10 mouse cellular contexts compared by ENCODE assay signal in genomic region chr1:62794896-62795255, GRCm38 (mm10).
DNase-seq lines count a peak whose midpoint lies in the region; ATAC-seq and TF ChIP-seq lines count a peak whose summit lies in the region.
"Had no signal": no experiment of that assay in that cellular context is flagged by ENCODE, and none has a peak within 500 bp of the region (broad histone marks: within the 10 kb centered on the region; RNA-seq: fewer than 3 reads in every experiment).

No protein-coding gene starts in this region.

- H3K36me3 ChIP-seq in kidney, postnatal 0 days (ENCODE audit: insufficient read depth, low read length) = no peaks in the 10 kb centered on the region
- peaks cover 12% of the 10 kb centered on the region; the same call in 1 of the 2 replicates for H3K36me3 ChIP-seq in embryonic facial prominence, embryonic 14.5 days (ENCODE audit: control insufficient read depth, insufficient read depth, low read length)
- peaks cover 5% of the 10 kb centered on the region for H3K36me3 ChIP-seq in hindbrain, embryonic 13.5 days
- no peaks in the 10 kb centered on the region for H3K36me3 ChIP-seq in midbrain, embryonic 16.5 days (ENCODE audit: control insufficient read depth, insufficient read depth, low read length)
- H3K36me3 ChIP-seq: liver, embryonic 13.5 days had no signal

- no peak for TF ChIP-seq CTCF in kidney, postnatal 0 days (IDR thresholded peaks at IDR 0.05; ENCODE audit: low read depth)

- WGBS in kidney, postnatal 0 days = 59% methylated on average over 2 of the region's 2 CpGs
- WGBS in embryonic facial prominence, embryonic 14.5 days = 56% methylated on average over 2 of the region's 2 CpGs
- 46% methylated on average over 2 of the region's 2 CpGs for WGBS in hindbrain, embryonic 13.5 days
- 23% methylated on average over 2 of the region's 2 CpGs for WGBS in midbrain, embryonic 16.5 days

- no peaks in the 10 kb centered on the region for H3K27me3 ChIP-seq in kidney, postnatal 0 days (ENCODE audit: insufficient read depth, low read length)
- H3K27me3 ChIP-seq in embryonic facial prominence, embryonic 14.5 days (replicated peaks; ENCODE audit: control insufficient read depth, insufficient read depth, low read length) = no peaks in the 10 kb centered on the region
- H3K27me3 ChIP-seq in hindbrain, embryonic 13.5 days = 0 out of 2 replicates have a peak, but pooled peaks cover 2% of the 10 kb centered on the region
- H3K27me3 ChIP-seq in midbrain, embryonic 16.5 days (ENCODE audit: control insufficient read depth, insufficient read depth, low read depth, low read length) = no peaks in the 10 kb centered on the region

- no peak overlapping the region for H3K27ac ChIP-seq in kidney, postnatal 0 days
- H3K27ac ChIP-seq in embryonic facial prominence, embryonic 14.5 days (replicated peaks; ENCODE audit: low read depth, low read length) = no peak overlapping the region
- H3K27ac ChIP-seq in hindbrain, embryonic 13.5 days = peak overlapping the region; percentile 80; the same call in 1 of the 2 replicates
- H3K27ac ChIP-seq in midbrain, embryonic 16.5 days (ENCODE audit: low read length) = peak overlapping the region; percentile 73
- H3K27ac ChIP-seq: heart, adult 2 months; liver, embryonic 13.5 days had no signal

- DNase-seq in kidney, postnatal 0 days (ENCODE audit: low spot score) = no peak
- no peak for DNase-seq in kidney, adult 9 months
- no peak for DNase-seq in embryonic facial prominence, embryonic 14.5 days (ENCODE audit: low spot score)
- no peak for DNase-seq in cerebellum, postnatal 14 days
- DNase-seq in embryo, embryonic 10.5 days (ENCODE audit: low spot score) = no peak
- DNase-seq in ovary, postnatal 36 days (ENCODE audit: low spot score) = no peak
- DNase-seq: liver, embryonic 13.5 days had no signal

- H3K9me3 ChIP-seq in kidney, postnatal 0 days (replicated peaks; ENCODE audit: low read length) = no peaks in the 10 kb centered on the region
- no peaks in the 10 kb centered on the region for H3K9me3 ChIP-seq in embryonic facial prominence, embryonic 14.5 days (ENCODE audit: control insufficient read depth, low read length)
- H3K9me3 ChIP-seq in hindbrain, embryonic 13.5 days = no peaks in the 10 kb centered on the region
- H3K9me3 ChIP-seq in midbrain, embryonic 16.5 days (replicated peaks; ENCODE audit: control insufficient read depth, low read length, poor library complexity, severe bottlenecking) = no peaks in the 10 kb centered on the region
- H3K9me3 ChIP-seq: liver, embryonic 13.5 days had no signal

- H3K4me2 ChIP-seq in kidney, postnatal 0 days (ENCODE audit: low read length) = peak overlapping the region; percentile 24
- H3K4me2 ChIP-seq in embryonic facial prominence, embryonic 14.5 days (ENCODE audit: low read depth, low read length) = peak overlapping the region; percentile 21; the same call in 1 of the 2 replicates
- peak overlapping the region; percentile 35 for H3K4me2 ChIP-seq in hindbrain, embryonic 13.5 days
- peak overlapping the region; percentile 43 for H3K4me2 ChIP-seq in midbrain, embryonic 16.5 days (ENCODE audit: low read length)

- H3K4me3 ChIP-seq in kidney, postnatal 0 days (replicated peaks; ENCODE audit: low read depth, low read length) = no peak overlapping the region
- no peak overlapping the region for H3K4me3 ChIP-seq in embryonic facial prominence, embryonic 14.5 days (ENCODE audit: low read depth, low read length)
- H3K4me3 ChIP-seq in hindbrain, embryonic 13.5 days = no peak overlapping the region
- H3K4me3 ChIP-seq in midbrain, embryonic 16.5 days (ENCODE audit: low read depth, low read length) = no peak overlapping the region
- H3K4me3 ChIP-seq: heart, adult 2 months had no signal

- H3K4me1 ChIP-seq in kidney, postnatal 0 days (replicated peaks; ENCODE audit: insufficient read depth, low read length) = no peaks in the 10 kb centered on the region
- peaks cover 15% of the 10 kb centered on the region for H3K4me1 ChIP-seq in embryonic facial prominence, embryonic 14.5 days (ENCODE audit: control insufficient read depth, insufficient read depth, low read length)
- peaks cover 24% of the 10 kb centered on the region for H3K4me1 ChIP-seq in hindbrain, embryonic 13.5 days (replicated peaks)
- peaks cover 16% of the 10 kb centered on the region for H3K4me1 ChIP-seq in midbrain, embryonic 16.5 days (ENCODE audit: control insufficient read depth, insufficient read depth, low read length)

- ATAC-seq in kidney, postnatal 0 days (replicated peaks; ENCODE audit: low FRiP score, low read depth) = no peak
- no peak for ATAC-seq in embryonic facial prominence, embryonic 14.5 days (ENCODE audit: low read depth)
- peak; percentile 19; the same call in 1 of the 2 replicates for ATAC-seq in hindbrain, embryonic 13.5 days (ENCODE audit: low FRiP score)
- peak; percentile 10; the same call in 1 of the 2 replicates for ATAC-seq in midbrain, embryonic 16.5 days

- H3K9ac ChIP-seq in kidney, postnatal 0 days (ENCODE audit: low read depth, low read length) = no peak overlapping the region
- no peak overlapping the region for H3K9ac ChIP-seq in embryonic facial prominence, embryonic 14.5 days (ENCODE audit: low read depth, low read length)
- no peak overlapping the region for H3K9ac ChIP-seq in hindbrain, embryonic 13.5 days
- no peak overlapping the region for H3K9ac ChIP-seq in midbrain, embryonic 16.5 days (ENCODE audit: low read depth, low read length)
- H3K9ac ChIP-seq: liver, embryonic 13.5 days had no signal

Comparison
In these comparisons a context has a peak if more than half of its experiments do, and no peak if none do; other contexts are left out.
1. ATAC-seq: peak in hindbrain, embryonic 13.5 days (single experiment) and midbrain, embryonic 16.5 days (single experiment); none in kidney, postnatal 0 days (single experiment) and embryonic facial prominence, embryonic 14.5 days (single experiment).
2. H3K27ac ChIP-seq: peak in hindbrain, embryonic 13.5 days (single experiment) and midbrain, embryonic 16.5 days (single experiment); none in kidney, postnatal 0 days (single experiment) and embryonic facial prominence, embryonic 14.5 days (single experiment).
3. Peak in every context shown above with its lines, with median percentiles within 50 percentile points of each other: H3K4me2 ChIP-seq.